Mouse (Mus musculus) heart, embryonic 10.5 days (tissue): ENCODE data around the gene Slc12a4. TPM values are rescaled to one million over a fixed set of nuclear protein-coding genes. Genes with fewer than 3 reads are reported as not detected.

Experiments
- microRNA-seq: library from miRNA; unstranded; fragments of <30 nt; microRNA quantifications from one replicate; pipeline ENCODE4, GENCODE M21; 2017
- polyA plus RNA-seq: library from polyadenylated mRNA; unstranded; fragments of >200 nt; fragmentation: Nextera tagmentation; extraction: Ambion mirVana; gene quantifications from 2 replicates; pipeline ENCODE4 v1.2.1, GENCODE M21; 2016

The Slc12a4 gene
- polyA plus RNA-seq, 1 experiment from 2014 or later = 45.1 TPM

Small RNAs within 50 kb of the gene (microRNA-seq; reads per million reads assigned to microRNA genes)
- not detected for gene Mir7074

Other genes starting within 250 kb of the Slc12a4 start
- gene Gfod2, start 207.4 kb downstream of the Slc12a4 start, polyA plus RNA-seq = 13.1 and 18.2 TPM in 2 replicates
- gene Ranbp10, start 138.7 kb downstream of the Slc12a4 start, polyA plus RNA-seq = 8.6 and 10.4 TPM in 2 replicates
- 0.06 TPM in 2 replicates for gene Tsnaxip1, start 138.4 kb downstream of the Slc12a4 start, polyA plus RNA-seq
- gene Cenpt, start 112.8 kb downstream of the Slc12a4 start, polyA plus RNA-seq = 46.5 and 55.2 TPM in 2 replicates
- gene Thap11, start 111.0 kb downstream of the Slc12a4 start, polyA plus RNA-seq = 61.6 and 74.0 TPM in 2 replicates
- gene Nutf2, start 105.5 kb downstream of the Slc12a4 start, polyA plus RNA-seq = 274 and 314 TPM in 2 replicates
- 50.2 and 52.6 TPM in 2 replicates for gene Edc4, start 85.2 kb downstream of the Slc12a4 start, polyA plus RNA-seq
- 0.43 and 0.46 TPM in 2 replicates for gene Nrn1l, start 72.5 kb downstream of the Slc12a4 start, polyA plus RNA-seq
- gene Pskh1, start 65.7 kb downstream of the Slc12a4 start, polyA plus RNA-seq = 30.3 and 30.4 TPM in 2 replicates
- gene Ctrl, start 32.2 kb downstream of the Slc12a4 start, polyA plus RNA-seq = 1.9 and 2.6 TPM in 2 replicates
- 70.7 and 75.4 TPM in 2 replicates for gene Psmb10, start 27.7 kb downstream of the Slc12a4 start, polyA plus RNA-seq
- gene Lcat, start 22.7 kb downstream of the Slc12a4 start, polyA plus RNA-seq = 1.7 and 7.9 TPM in 2 replicates
- not detected in 2 replicates for gene Dpep3, start 13.3 kb upstream of the Slc12a4 start, polyA plus RNA-seq
- gene Dus2, start 25.2 kb upstream of the Slc12a4 start, polyA plus RNA-seq = 19.7 and 19.8 TPM in 2 replicates
- gene Dpep2nb, start 39.9 kb upstream of the Slc12a4 start, polyA plus RNA-seq = 0.31 TPM in 1 of 2 replicates, not detected in the other
- gene Ddx28, start 45.8 kb upstream of the Slc12a4 start, polyA plus RNA-seq = 16.1 and 18.7 TPM in 2 replicates
- gene Nfatc3, start 92.7 kb upstream of the Slc12a4 start, polyA plus RNA-seq = 4.9 and 6.5 TPM in 2 replicates
- gene Esrp2, start 170.9 kb upstream of the Slc12a4 start, polyA plus RNA-seq = 2.4 and 5.4 TPM in 2 replicates
- 10.6 and 13.6 TPM in 2 replicates for gene Pla2g15, start 184.3 kb upstream of the Slc12a4 start, polyA plus RNA-seq
- 47.3 and 67.8 TPM in 2 replicates for gene Slc7a6, start 202.8 kb upstream of the Slc12a4 start, polyA plus RNA-seq
- 24.1 and 38.1 TPM in 2 replicates for gene Slc7a6os, start 244.8 kb upstream of the Slc12a4 start, polyA plus RNA-seq
- gene Prmt7, start 244.8 kb upstream of the Slc12a4 start, polyA plus RNA-seq = 59.7 and 63.9 TPM in 2 replicates